Mouse (Mus musculus) myocyte (in vitro differentiated cells): Measurements from ENCODE around the gene Cxcl1. TPM values are rescaled to one million over a fixed set of nuclear protein-coding genes. Genes with fewer than 3 reads are reported as not detected.

Experiments
- H3K27me3 ChIP-seq: one replicate; pipeline ENCODE4 v1.6.1; 2011; ENCODE audit not compliant: control insufficient read depth, insufficient read depth, insufficient read length
- H3K36me3 ChIP-seq: one replicate; pipeline ENCODE4 v1.6.1; 2011; ENCODE audit not compliant: control insufficient read depth, insufficient read depth
- H3K4me2 ChIP-seq: one replicate; pipeline ENCODE4 v1.6.1; 2011; ENCODE audit warnings: low read depth, control low read depth
- H3K4me3 ChIP-seq: one replicate; pipeline ENCODE4 v1.5.1; 2011; ENCODE audit warnings: mild to moderate bottlenecking, control low read depth, moderate library complexity
- H3K79me2 ChIP-seq: one replicate; pipeline ENCODE4 v1.6.1; 2011; ENCODE audit not compliant: control insufficient read depth, insufficient read depth
- H3ac ChIP-seq: one replicate; pipeline ENCODE4 v1.6.1; 2011; ENCODE audit not compliant: control insufficient read depth, insufficient read length
- CEBPB ChIP-seq: IDR thresholded peaks from 2 replicates; pipeline ENCODE4 v1.6.1; 2011; ENCODE audit warnings: mild to moderate bottlenecking, moderate library complexity; ENCODE audit not compliant: poor library complexity, insufficient read depth, severe bottlenecking
- E2F4 ChIP-seq: IDR thresholded peaks from one replicate; pipeline ENCODE4 v1.6.1; 2011; ENCODE audit warnings: mild to moderate bottlenecking, control low read depth, moderate library complexity; ENCODE audit not compliant: insufficient read depth
- MAX ChIP-seq: IDR thresholded peaks from one replicate; pipeline ENCODE4 v1.6.1; 2011; ENCODE audit warnings: low read depth, mild to moderate bottlenecking, control low read depth
- MYOD1 ChIP-seq, 3 experiments: IDR thresholded peaks; one replicate each; pipeline ENCODE4 v1.6.1; 2011; ENCODE audit warnings: control low read depth in 2 of 3, low read depth in 2 of 3, mild to moderate bottlenecking in 2 of 3, moderate library complexity in 1 of 3; ENCODE audit not compliant: insufficient read length in 2 of 3, control insufficient read depth in 1 of 3
- MYOG ChIP-seq, 3 experiments: IDR thresholded peaks; one replicate each; pipeline ENCODE4 v1.6.1; 2011; ENCODE audit warnings: control low read depth in 2 of 3, low read depth in 2 of 3, mild to moderate bottlenecking in 2 of 3; ENCODE audit not compliant: insufficient read length in 2 of 3, control insufficient read depth in 1 of 3, insufficient read depth in 1 of 3
- POLR2A ChIP-seq: IDR thresholded peaks from one replicate; pipeline ENCODE4 v1.6.1; 2011; ENCODE audit warnings: low read depth, mild to moderate bottlenecking, control low read depth, moderate library complexity; ENCODE audit not compliant: insufficient read length
- POLR2AphosphoS2 ChIP-seq: IDR thresholded peaks from one replicate; pipeline ENCODE4 v1.6.1; 2011; ENCODE audit warnings: low read depth, control low read depth; ENCODE audit not compliant: insufficient read length
- REST ChIP-seq: IDR thresholded peaks from one replicate; pipeline ENCODE4 v1.6.1; 2011; ENCODE audit warnings: mild to moderate bottlenecking, control low read depth, moderate library complexity; ENCODE audit not compliant: insufficient read depth, insufficient read length
- SRF ChIP-seq: IDR thresholded peaks from one replicate; pipeline ENCODE4 v1.6.1; 2011; ENCODE audit warnings: low read depth; ENCODE audit not compliant: control insufficient read depth, insufficient read length
- TCF12 ChIP-seq: IDR thresholded peaks from one replicate; pipeline ENCODE4 v1.6.1; 2011; ENCODE audit warnings: mild to moderate bottlenecking, control low read depth; ENCODE audit not compliant: poor library complexity, insufficient read depth, severe bottlenecking
- TCF3 ChIP-seq: IDR thresholded peaks from one replicate; pipeline ENCODE4 v1.6.1; 2011; ENCODE audit warnings: low read depth, control low read depth; ENCODE audit not compliant: insufficient read length
- USF1 ChIP-seq: IDR thresholded peaks from one replicate; pipeline ENCODE4 v1.6.1; 2011; ENCODE audit warnings: low read depth, mild to moderate bottlenecking, control low read depth, moderate library complexity
- polyA plus RNA-seq: library from polyadenylated mRNA; unstranded; fragments of >200 nt; fragmentation: generic; extraction: Trizol; gene quantifications from one replicate; pipeline ENCODE4 v1.2.1, GENCODE M21; 2012; ENCODE audit warnings: missing spikeins

Gene Cxcl1
- polyA plus RNA-seq, 1 experiment: 0.90 TPM

- peaks cover 10% of the 10 kb centered on the region for H3K36me3 ChIP-seq
- H3K4me3 ChIP-seq: peak overlapping the region; percentile 47
- TF ChIP-seq E2F4 (no peak), TCF12 (no peak), REST (no peak), MYOD1 (IDR thresholded peaks at IDR 0.05; ENCODE audit: control insufficient read depth in 1 of 3, insufficient read length in 2 of 3, low read depth in 2 of 3) (no peak), POLR2AphosphoS2 (no peak)
- no peaks in the 10 kb centered on the region for H3K27me3 ChIP-seq
- H3K4me2 ChIP-seq: peak overlapping the region; percentile 76
- peaks cover 30% of the 10 kb centered on the region for H3K79me2 ChIP-seq
- H3ac ChIP-seq: peak overlapping the region; percentile 94
These were observed 40.9 kb downstream of the Cxcl1 start for GRCm38 (mm10) chr5:90931911-90932310.

DNA sequence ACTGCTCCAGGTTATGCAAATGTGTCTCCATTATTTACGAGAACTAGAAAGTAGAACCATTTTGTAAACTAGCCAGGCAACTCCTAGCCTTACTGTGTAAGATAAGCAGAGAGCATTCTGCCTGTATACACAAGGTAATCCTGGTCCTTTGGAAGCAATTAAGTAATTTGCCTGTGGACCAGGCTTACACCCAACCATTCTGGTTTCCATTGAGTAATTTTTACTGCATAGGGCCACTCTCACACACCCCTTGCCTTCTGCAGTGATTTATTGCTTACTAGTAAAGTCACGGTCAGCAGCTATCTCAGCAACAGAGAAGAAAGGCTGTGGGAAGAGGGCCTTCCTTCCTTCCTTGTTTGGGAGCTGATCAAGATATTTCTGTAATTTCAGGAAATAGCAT, 45.7 kb downstream of the Cxcl1 start:
- Histone ChIP-seq H3K79me2 (peaks cover 26% of the 10 kb centered on the region), H3ac (no peak overlapping the region), H3K4me2 (no peak overlapping the region), H3K4me3 (no peak overlapping the region), H3K27me3 (no peaks in the 10 kb centered on the region), H3K36me3 (peaks cover 10% of the 10 kb centered on the region)
- no peak for TF ChIP-seq REST
- TF ChIP-seq SRF: no peak
- TF ChIP-seq E2F4: no peak
- no peak for TF ChIP-seq POLR2AphosphoS2
- no peak for TF ChIP-seq MYOG (IDR thresholded peaks at IDR 0.05; ENCODE audit: control insufficient read depth in 1 of 3, insufficient read depth in 1 of 3, insufficient read length in 2 of 3, low read depth in 2 of 3)
- no peak for TF ChIP-seq TCF3
- TF ChIP-seq POLR2A: no peak
- TF ChIP-seq CEBPB: no peak
- TF ChIP-seq MAX: no peak
- no peak for TF ChIP-seq MYOD1 (IDR thresholded peaks at IDR 0.05; ENCODE audit: control insufficient read depth in 1 of 3, insufficient read length in 2 of 3, low read depth in 2 of 3)
- TF ChIP-seq TCF12: no peak
- TF ChIP-seq USF1: no peak

Other genes starting within 250 kb of the Cxcl1 start
- 0.06 TPM for gene Cxcl5, start 131.9 kb upstream of the Cxcl1 start, polyA plus RNA-seq
- gene Ppbp, start 122.7 kb upstream of the Cxcl1 start, polyA plus RNA-seq: 0.08 TPM
- not detected for gene Pf4, start 118.8 kb upstream of the Cxcl1 start, polyA plus RNA-seq
- not detected for gene Cxcl3, start 105.1 kb upstream of the Cxcl1 start, polyA plus RNA-seq
- gene Cxcl15, start 96.7 kb upstream of the Cxcl1 start, polyA plus RNA-seq: not detected
- not detected for gene Cxcl2, start 12.6 kb downstream of the Cxcl1 start, polyA plus RNA-seq
- gene Mthfd2l, start 39.9 kb downstream of the Cxcl1 start, polyA plus RNA-seq: 11.9 TPM
- 0.08 TPM for gene Epgn, start 136.2 kb downstream of the Cxcl1 start, polyA plus RNA-seq
- gene Ereg, start 183.4 kb downstream of the Cxcl1 start, polyA plus RNA-seq: 1.6 TPM
- 21.9 TPM for gene Areg, start 248.4 kb downstream of the Cxcl1 start, polyA plus RNA-seq